Mouse (Mus musculus) cerebellum, adult 2 months (tissue): ENCODE measurements at regions not wholly inside any gene's neighbourhood (a gene's known extent, or its start where the extent isn't known, plus 50 kb on each side); places are given as distances from the start of the nearest gene placed in this dataset.

Source experiments
- CTCF ChIP-seq: fragments of 200-500 bp; IDR thresholded peaks from 2 replicates; pipeline ENCODE4 v1.5.1; 2011; ENCODE audit warnings: low read depth, mild to moderate bottlenecking, control low read depth, low read length, moderate library complexity, borderline replicate concordance; ENCODE audit not compliant: insufficient read depth
- POLR2A ChIP-seq: fragments of 200-500 bp; IDR thresholded peaks from 2 replicates; pipeline ENCODE4 v1.6.1; 2011; ENCODE audit warnings: low read length, control low read depth, borderline replicate concordance; ENCODE audit not compliant: insufficient read depth

GRCm38 (mm10) chr13:53788809-53789208 lies 266.7 kb downstream of the Drd1 start:
- TF ChIP-seq POLR2A (no peak), CTCF (no peak)
